22 mouse cellular contexts compared by ENCODE assay signal in genomic region chr9:87728107-87728506, GRCm38 (mm10). TPM values are rescaled to one million over a fixed set of nuclear protein-coding genes. Genes with fewer than 3 reads are reported as not detected.
A peak's percentile ranks its signal among the peaks of the same experiment; 100 is the strongest.
DNase-seq lines count a peak whose midpoint lies in the region; ATAC-seq and TF ChIP-seq lines count a peak whose summit lies in the region.
"Had no signal": no experiment of that assay in that cellular context is flagged by ENCODE, and none has a peak within 500 bp of the region (broad histone marks: within the 10 kb centered on the region; RNA-seq: fewer than 3 reads in every experiment).

No protein-coding gene starts in this region.

- H3K4me2 ChIP-seq in lung, embryonic 14.5 days, result no peak overlapping the region
- H3K4me2 ChIP-seq in lung, postnatal 0 days (replicated peaks; ENCODE audit: low read depth, low read length), result no peak overlapping the region
- H3K4me2 ChIP-seq in embryonic facial prominence, embryonic 15.5 days (replicated peaks), result no peak overlapping the region
- peak overlapping the region; percentile 77 for H3K4me2 ChIP-seq in myocyte (ENCODE audit: low read depth)
- H3K4me2 ChIP-seq: kidney, embryonic 15.5 days; neural tube, embryonic 13.5 days had no signal

- WGBS in heart, embryonic 10.5 days, result 26% methylated on average over 3 of the region's 3 CpGs
- WGBS in lung, embryonic 14.5 days, result 37% methylated on average over 3 of the region's 3 CpGs
- WGBS in lung, postnatal 0 days, result 26% methylated on average over 3 of the region's 3 CpGs
- WGBS in embryonic facial prominence, embryonic 15.5 days, result 25% methylated on average over 3 of the region's 3 CpGs

- H3K27me3 ChIP-seq in heart, embryonic 10.5 days (ENCODE audit: insufficient read depth, poor library complexity, severe bottlenecking), result peaks cover 67% of the 10 kb centered on the region
- peaks cover 67% of the 10 kb centered on the region for H3K27me3 ChIP-seq in lung, embryonic 14.5 days (ENCODE audit: insufficient read depth, low read length)
- peaks cover 67% of the 10 kb centered on the region for H3K27me3 ChIP-seq in lung, postnatal 0 days (replicated peaks; ENCODE audit: insufficient read depth, low read length)
- H3K27me3 ChIP-seq in embryonic facial prominence, embryonic 15.5 days, result peaks cover 65% of the 10 kb centered on the region
- no peaks in the 10 kb centered on the region for H3K27me3 ChIP-seq in myocyte (ENCODE audit: control insufficient read depth, insufficient read depth, insufficient read length)

- TF ChIP-seq EP300 in lung, postnatal 0 days (IDR thresholded peaks at IDR 0.05), result no peak

- H3K4me3 ChIP-seq in heart, embryonic 10.5 days, result peak overlapping the region; percentile 77
- no peak overlapping the region for H3K4me3 ChIP-seq in lung, embryonic 14.5 days (ENCODE audit: low read depth, low read length)
- no peak overlapping the region for H3K4me3 ChIP-seq in lung, postnatal 0 days (ENCODE audit: low read depth, low read length)
- peak overlapping the region; percentile 57 for H3K4me3 ChIP-seq in embryonic facial prominence, embryonic 15.5 days (replicated peaks)
- no peak overlapping the region for H3K4me3 ChIP-seq in myocyte
- H3K4me3 ChIP-seq: embryonic facial prominence, embryonic 12.5 days; hindbrain, embryonic 10.5 days; neural tube, embryonic 13.5 days had no signal

- H3K9ac ChIP-seq in lung, embryonic 14.5 days, result no peak overlapping the region
- H3K9ac ChIP-seq in lung, postnatal 0 days (replicated peaks; ENCODE audit: low read depth), result no peak overlapping the region
- H3K9ac ChIP-seq in embryonic facial prominence, embryonic 15.5 days, result no peak overlapping the region
- H3K9ac ChIP-seq: embryonic facial prominence, embryonic 12.5 days; forebrain, postnatal 0 days; kidney, embryonic 15.5 days; liver, postnatal 0 days; neural tube, embryonic 13.5 days had no signal

- DNase-seq in heart, embryonic 10.5 days (ENCODE audit: low spot score), result no peak
- DNase-seq in heart, adult 11 months, result no peak
- DNase-seq in lung, embryonic 14.5 days, result peak; percentile 13
- no peak for DNase-seq in lung, postnatal 0 days (ENCODE audit: low spot score)
- no peak for DNase-seq in urinary bladder, postnatal 4 days (ENCODE audit: low spot score in 2 of 2)
- DNase-seq: adrenal gland, postnatal 25 days; cerebellum, adult 11-12 months; kidney, postnatal 4 days; liver, postnatal 0 days; lung, postnatal 36 days; thymus, postnatal 25 days had no signal

- no peak overlapping the region for H3ac ChIP-seq in myocyte (ENCODE audit: control insufficient read depth, insufficient read length)

- peaks cover 22% of the 10 kb centered on the region; the same call in 1 of the 2 replicates for H3K4me1 ChIP-seq in heart, embryonic 10.5 days
- no peaks in the 10 kb centered on the region; the same call in 1 of the 2 replicates for H3K4me1 ChIP-seq in lung, embryonic 14.5 days (ENCODE audit: insufficient read depth)
- H3K4me1 ChIP-seq in lung, postnatal 0 days (ENCODE audit: insufficient read depth, low read depth, low read length), result peaks cover 10% of the 10 kb centered on the region; the same call in 1 of the 2 replicates
- peaks cover 23% of the 10 kb centered on the region for H3K4me1 ChIP-seq in embryonic facial prominence, embryonic 15.5 days

- H3K27ac ChIP-seq in heart, embryonic 10.5 days, result no peak overlapping the region
- H3K27ac ChIP-seq in lung, embryonic 14.5 days (ENCODE audit: low read depth), result no peak overlapping the region
- no peak overlapping the region for H3K27ac ChIP-seq in lung, postnatal 0 days (ENCODE audit: low read length)
- no peak overlapping the region for H3K27ac ChIP-seq in embryonic facial prominence, embryonic 15.5 days (replicated peaks)
- H3K27ac ChIP-seq: embryonic facial prominence, embryonic 12.5 days; hindbrain, embryonic 10.5 days; hindbrain, postnatal 0 days; kidney, embryonic 15.5 days; neural tube, embryonic 13.5 days had no signal

- no peaks in the 10 kb centered on the region for H3K9me3 ChIP-seq in heart, embryonic 10.5 days
- no peaks in the 10 kb centered on the region for H3K9me3 ChIP-seq in lung, embryonic 14.5 days (ENCODE audit: low read depth, low read length)
- no peaks in the 10 kb centered on the region for H3K9me3 ChIP-seq in lung, postnatal 0 days (ENCODE audit: low read length)
- H3K9me3 ChIP-seq in embryonic facial prominence, embryonic 15.5 days (replicated peaks), result no peaks in the 10 kb centered on the region
- H3K9me3 ChIP-seq: embryonic facial prominence, embryonic 12.5 days; hindbrain, embryonic 10.5 days; kidney, embryonic 15.5 days; neural tube, embryonic 13.5 days had no signal

- H3K79me2 ChIP-seq in myocyte (ENCODE audit: control insufficient read depth, insufficient read depth), result peaks cover 17% of the 10 kb centered on the region

- TF ChIP-seq POLR2A in myocyte (IDR thresholded peaks at IDR 0.05; ENCODE audit: insufficient read length, low read depth), result no peak

- no peak for TF ChIP-seq CTCF in lung, embryonic 14.5 days (IDR thresholded peaks at IDR 0.05; ENCODE audit: low read depth)
- TF ChIP-seq CTCF in lung, postnatal 0 days (IDR thresholded peaks at IDR 0.05), result no peak

- ATAC-seq in lung, embryonic 14.5 days (ENCODE audit: insufficient read depth), result no peak
- no peak for ATAC-seq in lung, postnatal 0 days
- no peak for ATAC-seq in embryonic facial prominence, embryonic 15.5 days (ENCODE audit: insufficient number of reproducible peaks, low FRiP score, low TSS enrichment, low read depth)
- ATAC-seq: forebrain, postnatal 0 days; hindbrain, postnatal 0 days; intestine, postnatal 0 days; liver, postnatal 0 days had no signal

- H3K36me3 ChIP-seq in heart, embryonic 10.5 days, result no peaks in the 10 kb centered on the region
- H3K36me3 ChIP-seq in lung, embryonic 14.5 days (ENCODE audit: insufficient read depth), result no peaks in the 10 kb centered on the region
- H3K36me3 ChIP-seq in lung, postnatal 0 days (ENCODE audit: insufficient read depth, low read length), result no peaks in the 10 kb centered on the region
- H3K36me3 ChIP-seq in embryonic facial prominence, embryonic 15.5 days, result no peaks in the 10 kb centered on the region
- H3K36me3 ChIP-seq in myocyte (ENCODE audit: control insufficient read depth, insufficient read depth), result no peaks in the 10 kb centered on the region
- H3K36me3 ChIP-seq: embryonic facial prominence, embryonic 12.5 days; G1E; hindbrain, embryonic 10.5 days; kidney, embryonic 15.5 days; neural tube, embryonic 13.5 days had no signal

TF ChIP-seq in myocyte, 11 proteins besides CTCF, POLR2A, EP300 and RAD21:
- TF ChIP-seq CEBPB (IDR thresholded peaks at IDR 0.05; ENCODE audit: insufficient read depth, poor library complexity, severe bottlenecking), result no peak
- TF ChIP-seq MYOG (IDR thresholded peaks at IDR 0.05; ENCODE audit: control insufficient read depth in 1 of 3, insufficient read depth in 1 of 3, insufficient read length in 2 of 3, low read depth in 2 of 3), result no peak
- TF ChIP-seq TCF12 (IDR thresholded peaks at IDR 0.05; ENCODE audit: insufficient read depth, poor library complexity, severe bottlenecking), result no peak
- no peak for TF ChIP-seq SRF (IDR thresholded peaks at IDR 0.05; ENCODE audit: control insufficient read depth, insufficient read length, low read depth)
- no peak for TF ChIP-seq REST (IDR thresholded peaks at IDR 0.05; ENCODE audit: insufficient read depth, insufficient read length)
- no peak for TF ChIP-seq TCF3 (IDR thresholded peaks at IDR 0.05; ENCODE audit: insufficient read length, low read depth)
- TF ChIP-seq USF1 (IDR thresholded peaks at IDR 0.05; ENCODE audit: low read depth), result no peak

RNA-seq across cellular contexts. Expression of gene Tbx18, which starts 3.0 kb away (rescaled TPM):
- 12.2 and 13.5 TPM in 2 replicates for polyA plus RNA-seq in heart, embryonic 10.5 days (2016; fragmentation: Nextera tagmentation; extraction: Ambion mirVana)
- 0.42 and 0.80 TPM in 2 replicates for polyA plus RNA-seq in lung, embryonic 14.5 days (2014; fragmentation: Nextera tagmentation; extraction: Ambion mirVana)
- polyA plus RNA-seq in lung, postnatal 0 days (2015; fragmentation: Nextera tagmentation; extraction: Ambion mirVana), result 0.17 and 0.26 TPM in 2 replicates
- 6.9 and 8.1 TPM in 2 replicates for polyA plus RNA-seq in embryonic facial prominence, embryonic 15.5 days (2015; fragmentation: Nextera tagmentation; extraction: Ambion mirVana)
- polyA plus RNA-seq in myocyte (2012; fragmentation: generic; extraction: Trizol), result 3.2 TPM
- polyA plus RNA-seq: G1E; liver, adult 2 months; liver, postnatal 0 days had no signal

Comparison
In these comparisons a context has a peak if more than half of its experiments do, and no peak if none do; other contexts are left out.
1. H3K4me3 ChIP-seq: peak in heart, embryonic 10.5 days (single experiment) and embryonic facial prominence, embryonic 15.5 days (single experiment); none in lung, embryonic 14.5 days (single experiment), lung, postnatal 0 days (single experiment) and myocyte (single experiment).